Mouse (Mus musculus) frontal cortex, adult 2 months (tissue): ENCODE measurements at regions not wholly inside any gene's neighbourhood (a gene's known extent, or its start where the extent isn't known, plus 50 kb on each side); places are given as distances from the start of the nearest gene placed in this dataset.

Experiments used
- DNase-seq, 2 experiments: peaks; one replicate each; pipeline ENCODE4 v3.0.0; 2022; ENCODE audit warnings: low spot score in 1 of 2; ENCODE audit errors: extremely low spot score in 1 of 2

- peak in 1 of 2 experiments; percentile 4 for DNase-seq
These were observed 364.2 kb downstream of the Sgo2b start for GRCm38 (mm10) chr8:63587871-63588270.

DNA sequence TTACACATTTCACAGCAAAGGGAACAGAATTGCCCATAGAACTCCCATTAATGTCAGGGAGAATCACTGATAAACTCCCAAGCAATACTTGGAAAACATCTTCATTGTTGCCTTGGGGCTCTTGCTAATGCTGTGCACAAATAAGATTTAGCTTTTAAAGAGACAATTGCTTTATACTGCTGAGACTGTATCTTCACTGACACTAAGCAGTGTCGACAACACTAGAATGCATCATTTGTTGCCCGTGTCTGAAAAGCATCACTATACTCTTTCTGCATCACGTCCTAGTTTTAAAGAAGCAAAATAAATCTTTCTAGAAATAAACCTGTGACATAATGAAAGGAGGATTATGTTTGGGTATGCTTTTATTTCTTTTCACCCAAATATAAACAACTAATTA is 377.5 kb downstream of the Sgo2b start:
- no peak for DNase-seq

DNA sequence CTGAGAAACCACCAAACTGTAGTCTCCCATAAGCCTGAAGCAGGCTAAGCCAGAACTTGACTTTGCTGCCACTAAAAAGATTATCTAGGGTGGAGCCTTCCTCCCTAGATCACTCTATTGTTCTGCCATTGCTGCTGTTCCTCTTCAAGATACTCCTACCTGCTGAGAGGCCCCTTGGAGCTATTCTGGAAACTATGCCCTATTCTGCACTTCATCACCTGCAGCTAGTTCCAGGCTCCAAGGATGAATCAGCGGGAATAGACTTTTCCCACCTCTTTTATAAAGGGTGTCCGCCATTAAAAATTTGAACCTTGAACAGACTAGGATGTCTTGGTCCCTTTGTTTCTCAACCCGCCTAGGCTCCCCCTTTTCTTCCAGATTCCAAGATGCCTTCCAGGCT is 412.8 kb downstream of the Sgo2b start:
- no peak for DNase-seq

DNA sequence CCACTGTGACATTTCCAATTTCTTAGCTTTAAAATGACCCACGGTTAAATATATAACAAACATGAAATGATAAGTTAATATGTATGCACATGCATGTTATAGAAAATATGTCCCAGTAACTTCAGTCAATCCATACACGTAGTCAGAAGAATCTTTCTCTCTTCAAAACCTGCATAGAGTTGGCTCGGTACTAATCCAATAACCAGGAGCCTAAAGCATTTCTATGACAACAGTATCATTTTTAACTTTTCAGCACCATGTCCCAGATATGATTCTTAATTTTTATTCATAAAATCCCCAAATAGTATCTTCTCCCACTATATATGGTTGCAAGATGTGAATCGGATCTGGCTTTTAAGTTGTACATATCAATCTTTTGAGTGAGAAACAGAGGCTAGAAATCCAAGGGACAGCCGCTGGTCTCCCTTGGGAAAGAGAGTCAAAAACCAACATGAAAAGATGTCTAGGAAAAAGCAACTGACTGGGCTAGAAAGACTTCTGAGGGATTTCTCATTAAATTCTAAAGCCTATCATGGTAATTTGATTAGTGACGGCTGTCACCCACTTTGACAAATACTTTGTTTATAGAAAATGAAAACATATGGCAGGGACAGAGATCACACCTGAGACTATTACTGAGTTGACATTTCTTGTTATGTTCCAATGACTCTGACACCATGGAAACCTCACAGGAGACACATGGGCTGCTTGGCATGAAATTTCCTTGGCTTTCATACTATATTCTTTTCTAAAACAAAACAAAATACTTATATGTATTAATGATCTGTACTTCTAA is 422.1 kb downstream of the Sgo2b start:
- DNase-seq = no peak
